Comparison of ENCODE assay signal across 18 mouse cellular contexts in the genomic region with DNA sequence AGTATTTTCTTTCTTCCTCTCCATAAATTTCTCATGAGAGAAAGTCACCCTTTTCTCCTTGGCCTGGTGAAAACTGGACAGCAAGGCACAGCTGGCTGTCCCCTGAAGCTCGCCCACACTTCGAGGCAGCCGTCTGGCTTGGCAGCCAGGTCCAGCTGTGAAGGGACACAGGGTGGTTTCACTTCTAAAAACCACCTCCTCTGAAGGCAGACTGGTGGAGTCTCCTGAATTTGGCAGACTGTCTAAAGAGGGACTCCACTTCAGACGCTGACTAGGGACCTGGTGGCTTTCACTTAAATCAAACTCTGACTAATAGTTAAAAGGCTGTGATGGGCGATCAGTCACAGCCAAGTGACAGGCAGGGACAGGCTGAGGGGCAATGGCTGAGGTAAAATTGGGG.
DNase-seq lines count a peak whose midpoint lies in the region; ATAC-seq and TF ChIP-seq lines count a peak whose summit lies in the region.
"Had no signal": no experiment of that assay in that cellular context is flagged by ENCODE, and none has a peak within 500 bp of the region (broad histone marks: within the 10 kb centered on the region; RNA-seq: fewer than 3 reads in every experiment).

No protein-coding gene starts in this region.

- no peak overlapping the region for H3ac ChIP-seq in myocyte (ENCODE audit: control insufficient read depth, insufficient read length)

- H3K36me3 ChIP-seq in limb, embryonic 12.5 days, result no peaks in the 10 kb centered on the region; the same call in 1 of the 2 replicates
- H3K36me3 ChIP-seq in myocyte (ENCODE audit: control insufficient read depth, insufficient read depth), result no peaks in the 10 kb centered on the region
- H3K36me3 ChIP-seq: embryonic facial prominence, embryonic 10.5 days; heart, embryonic 13.5 days; hindbrain, embryonic 10.5 days had no signal

- H3K4me1 ChIP-seq in limb, embryonic 12.5 days (replicated peaks), result peaks cover 50% of the 10 kb centered on the region

- intact Hi-C loops in heart, postnatal 10 days (cut with DNase I), result no loop called here
- intact Hi-C loops in heart, postnatal 36 days (cut with DNase I), result loop anchor here (5.0 kb wide), 1 partner anchor 365 kb away; the partner anchor contains the start of gene Creb5

- no peak for TF ChIP-seq POLR2A in myocyte (IDR thresholded peaks at IDR 0.05; ENCODE audit: insufficient read length, low read depth)

- no peaks in the 10 kb centered on the region for H3K79me2 ChIP-seq in myocyte (ENCODE audit: control insufficient read depth, insufficient read depth)

- no peaks in the 10 kb centered on the region for H3K9me3 ChIP-seq in limb, embryonic 12.5 days
- H3K9me3 ChIP-seq: embryonic facial prominence, embryonic 10.5 days; forebrain, embryonic 13.5 days; heart, embryonic 13.5 days; hindbrain, embryonic 10.5 days had no signal

- no peak overlapping the region for H3K4me3 ChIP-seq in limb, embryonic 12.5 days (replicated peaks)
- H3K4me3 ChIP-seq in myocyte, result no peak overlapping the region
- H3K4me3 ChIP-seq: embryonic facial prominence, embryonic 10.5 days; forebrain, embryonic 13.5 days; heart, adult 2 months; heart, embryonic 13.5 days; hindbrain, embryonic 10.5 days had no signal

- ATAC-seq in limb, embryonic 12.5 days (ENCODE audit: insufficient number of reproducible peaks, insufficient read depth, low FRiP score, low TSS enrichment, low read depth), result no peak
- ATAC-seq: forebrain, embryonic 13.5 days had no signal

- H3K27ac ChIP-seq in limb, embryonic 12.5 days, result peak overlapping the region; percentile 80
- H3K27ac ChIP-seq: embryonic facial prominence, embryonic 10.5 days; forebrain, embryonic 13.5 days; heart, adult 2 months; heart, embryonic 13.5 days; hindbrain, embryonic 10.5 days; hindbrain, embryonic 14.5 days had no signal

- 0 out of 2 replicates have a peak, but pooled peaks cover 3% of the 10 kb centered on the region for H3K27me3 ChIP-seq in limb, embryonic 12.5 days
- H3K27me3 ChIP-seq in myocyte (ENCODE audit: control insufficient read depth, insufficient read depth, insufficient read length), result no peaks in the 10 kb centered on the region
- H3K27me3 ChIP-seq: forebrain, embryonic 13.5 days; heart, embryonic 13.5 days had no signal

- 42% methylated on average over 5 of the region's 5 CpGs for WGBS in limb, embryonic 12.5 days

- peak; percentile 19 to 28 for DNase-seq in heart, postnatal 10 days
- DNase-seq in heart, postnatal 36 days, result no peak
- peak; percentile 26 for DNase-seq in adipocyte (ENCODE audit: low spot score)
- DNase-seq in thymus, adult 18-20 months, result no peak
- DNase-seq in layer of hippocampus, adult 8-10 months (ENCODE audit: low spot score in 2 of 2), result no peak
- DNase-seq: adrenal gland, adult 8-10 months; adrenal gland, postnatal 36 days; cerebellum, adult 2 months; cerebellum, postnatal 10 days; gastrocnemius, postnatal 10 days had no signal

- no peak overlapping the region for H3K4me2 ChIP-seq in limb, embryonic 12.5 days
- no peak overlapping the region for H3K4me2 ChIP-seq in myocyte (ENCODE audit: low read depth)
- H3K4me2 ChIP-seq: forebrain, embryonic 13.5 days; heart, embryonic 13.5 days; hindbrain, embryonic 14.5 days had no signal

- H3K9ac ChIP-seq in limb, embryonic 12.5 days (replicated peaks), result no peak overlapping the region
- H3K9ac ChIP-seq: forebrain, embryonic 13.5 days; heart, embryonic 13.5 days; hindbrain, embryonic 14.5 days had no signal

TF ChIP-seq in myocyte, 11 proteins besides CTCF, POLR2A, EP300 and RAD21:
- TF ChIP-seq MAX (IDR thresholded peaks at IDR 0.05; ENCODE audit: low read depth), result no peak
- peak in 2 of 3 experiments; percentile 24 to 58 for TF ChIP-seq MYOD1 (IDR thresholded peaks at IDR 0.05; ENCODE audit: control insufficient read depth in 1 of 3, insufficient read length in 2 of 3, low read depth in 2 of 3)

Comparison
In these comparisons a context has a peak if more than half of its experiments do, and no peak if none do; other contexts are left out.
1. DNase-seq: peak in heart, postnatal 10 days (2 of 2) and adipocyte (single experiment); none in heart, postnatal 36 days (0 of 2), thymus, adult 18-20 months (0 of 2) and layer of hippocampus, adult 8-10 months (0 of 2).